Mouse (Mus musculus): ENCODE results near the gene Uba52.

DNA sequence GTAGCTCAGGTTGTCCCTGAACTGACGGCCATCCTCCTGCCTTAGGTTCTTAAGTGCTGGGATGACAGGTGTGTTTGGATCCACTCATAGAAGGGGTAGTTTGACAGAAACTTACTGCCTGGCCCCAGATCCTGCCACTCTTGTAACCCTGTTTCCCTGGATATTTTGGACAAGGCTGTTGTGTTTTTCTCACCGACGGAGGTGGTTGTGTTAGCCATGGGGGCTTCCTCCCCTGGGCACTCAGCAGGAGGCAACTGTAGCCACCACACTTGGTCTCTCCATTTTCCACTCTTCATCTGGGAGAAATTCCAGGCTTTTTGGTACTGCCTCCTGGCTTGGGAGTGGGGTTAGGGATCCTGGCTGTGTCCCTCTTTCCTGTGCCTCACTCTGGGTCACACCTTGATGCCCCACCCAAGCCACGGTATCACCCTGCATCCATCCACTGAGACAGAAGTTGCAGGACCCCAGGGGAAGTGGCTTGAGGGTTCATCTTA is 29.5 kb upstream of the Uba52 start:
- no peak for TF ChIP-seq CTCF (IDR thresholded peaks at IDR 0.05; ENCODE audit: low read depth, low read length)
- TF ChIP-seq GATA1 (IDR thresholded peaks at IDR 0.05; ENCODE audit: borderline replicate concordance, low read length): no peak
- no peak for TF ChIP-seq TAL1 (conservative IDR thresholded peaks at IDR 0.05; ENCODE audit: low read depth, low read length)
